Comparison of ENCODE assay signal across 12 mouse cellular contexts in the genomic region with DNA sequence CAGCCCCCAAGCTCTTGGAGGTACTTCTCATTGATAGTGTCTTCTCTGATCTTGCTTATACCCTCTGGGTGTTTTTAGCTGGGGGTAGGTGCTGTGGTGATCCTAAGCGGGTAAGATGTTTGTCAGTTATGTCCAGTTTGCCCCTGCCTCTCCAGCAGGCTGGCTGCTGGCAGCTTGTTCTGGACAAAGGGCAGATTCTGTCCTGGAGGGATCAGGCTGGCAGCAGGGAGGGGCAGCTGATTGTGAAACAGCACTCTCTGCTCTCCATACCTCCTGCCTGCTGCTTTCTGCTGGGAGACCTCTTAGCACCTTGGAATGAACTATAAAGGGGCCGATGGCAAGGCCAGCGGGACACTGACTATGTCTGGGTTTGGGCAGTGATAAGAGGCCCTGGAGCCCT.
DNase-seq lines count a peak whose midpoint lies in the region; ATAC-seq lines count a peak whose summit lies in the region.
"Had no signal": no experiment of that assay in that cellular context is flagged by ENCODE, and none has a peak within 500 bp of the region (broad histone marks: within the 10 kb centered on the region; RNA-seq: fewer than 3 reads in every experiment).

No protein-coding gene starts in this region.

- peaks cover 46% of the 10 kb centered on the region for H3K4me1 ChIP-seq in heart, embryonic 10.5 days
- H3K4me1 ChIP-seq in forebrain, embryonic 14.5 days (ENCODE audit: control insufficient read depth, insufficient read depth, low read length) = peaks cover 46% of the 10 kb centered on the region

- 19% methylated on average over 3 of the region's 3 CpGs for WGBS in heart, embryonic 10.5 days
- 65% methylated on average over 3 of the region's 3 CpGs for WGBS in forebrain, embryonic 14.5 days

- no peak for DNase-seq in heart, embryonic 10.5 days (ENCODE audit: low spot score)
- no peak for DNase-seq in heart, adult 18-20 months
- DNase-seq in adipocyte (ENCODE audit: low spot score) = peak; percentile 8
- DNase-seq in forebrain, embryonic 14.5 days (ENCODE audit: low spot score) = no peak
- peak; percentile 74 to 81 for DNase-seq in kidney, postnatal 36 days
- no peak for DNase-seq in left cerebral cortex, postnatal 36 days (ENCODE audit: low spot score in 2 of 2)
- no peak for DNase-seq in gastrocnemius, postnatal 14 days
- DNase-seq in frontal cortex, postnatal 25 days (ENCODE audit: low spot score in 2 of 2) = no peak
- DNase-seq: cerebellum, adult 9-11 months; heart, postnatal 10 days; right cerebral cortex, postnatal 25 days had no signal

- H3K27me3 ChIP-seq in heart, embryonic 10.5 days (ENCODE audit: insufficient read depth, poor library complexity, severe bottlenecking) = peaks cover 26% of the 10 kb centered on the region; the same call in 1 of the 2 replicates
- no peaks in the 10 kb centered on the region for H3K27me3 ChIP-seq in forebrain, embryonic 14.5 days (replicated peaks; ENCODE audit: control insufficient read depth, insufficient read depth, low read length)

- H3K9ac ChIP-seq in forebrain, embryonic 14.5 days (ENCODE audit: low read length) = no peak overlapping the region
- H3K9ac ChIP-seq: embryonic facial prominence, embryonic 13.5 days had no signal

- H3K4me2 ChIP-seq in forebrain, embryonic 14.5 days (ENCODE audit: low read length) = no peak overlapping the region
- H3K4me2 ChIP-seq: embryonic facial prominence, embryonic 13.5 days had no signal

- no peaks in the 10 kb centered on the region for H3K9me3 ChIP-seq in heart, embryonic 10.5 days
- H3K9me3 ChIP-seq in forebrain, embryonic 14.5 days (replicated peaks; ENCODE audit: control insufficient read depth, low read length) = no peaks in the 10 kb centered on the region
- H3K9me3 ChIP-seq: embryonic facial prominence, embryonic 13.5 days had no signal

- no peaks in the 10 kb centered on the region for H3K36me3 ChIP-seq in heart, embryonic 10.5 days
- no peaks in the 10 kb centered on the region for H3K36me3 ChIP-seq in forebrain, embryonic 14.5 days (ENCODE audit: control insufficient read depth, insufficient read depth, low read length)
- H3K36me3 ChIP-seq: embryonic facial prominence, embryonic 13.5 days had no signal

- intact Hi-C loops in left cerebral cortex, postnatal 36 days (cut with DNase I) = no loop called here
- intact Hi-C loops in gastrocnemius, postnatal 14 days (cut with DNase I; ENCODE audit: low total_unique reads) = no loop called here

- H3K4me3 ChIP-seq in heart, embryonic 10.5 days = no peak overlapping the region
- no peak overlapping the region for H3K4me3 ChIP-seq in forebrain, embryonic 14.5 days (ENCODE audit: low read depth, low read length)
- H3K4me3 ChIP-seq: embryonic facial prominence, embryonic 13.5 days had no signal

- H3K27ac ChIP-seq in heart, embryonic 10.5 days = 0 out of 2 replicates have a peak overlapping the region, but pooled peaks have one; percentile 48
- H3K27ac ChIP-seq in forebrain, embryonic 14.5 days (ENCODE audit: low read depth, low read length) = peak overlapping the region; percentile 76; the same call in 1 of the 2 replicates
- H3K27ac ChIP-seq: embryonic facial prominence, embryonic 13.5 days had no signal

- ATAC-seq in forebrain, embryonic 14.5 days = no peak

Comparison
In these comparisons a context has a peak if more than half of its experiments do, and no peak if none do; other contexts are left out.
1. DNase-seq: peak in adipocyte (single experiment) and kidney, postnatal 36 days (2 of 2); none in heart, embryonic 10.5 days (single experiment), heart, adult 18-20 months (0 of 2), forebrain, embryonic 14.5 days (single experiment), left cerebral cortex, postnatal 36 days (0 of 2), gastrocnemius, postnatal 14 days (single experiment) and frontal cortex, postnatal 25 days (0 of 2).